Mouse (Mus musculus): ENCODE data around the gene Ptprq.

GRCm38 (mm10) chr10:107759624-107760023 lies 39.8 kb upstream of the Ptprq start:
- no peak for TF ChIP-seq TAL1 (IDR thresholded peaks at IDR 0.05; ENCODE audit: low read length)
- no peak for TF ChIP-seq GATA1 (IDR thresholded peaks at IDR 0.05; ENCODE audit: low read length)

Data from erythroblast, embryonic 14.5 days (primary cell).